Mouse (Mus musculus) embryo, embryonic 11.5 days (tissue): ENCODE measurements at regions not wholly inside any gene's neighbourhood (a gene's known extent, or its start where the extent isn't known, plus 50 kb on each side); places are given as distances from the start of the nearest gene placed in this dataset.

Experiments used
- DNase-seq: peaks from one replicate; pipeline ENCODE4 v3.0.0-alpha.2; 2012; ENCODE audit warnings: low read depth, low spot score

- no peak for DNase-seq
Measured at GRCm38 (mm10) chr8:36363291-36363690, 597.7 kb downstream of the Gm19410 start.

- no peak for DNase-seq
Measured at GRCm38 (mm10) chr8:36364567-36365231, 599.1 kb downstream of the Gm19410 start.

GRCm38 (mm10) chr8:36365945-36366344, 600.4 kb downstream of the Gm19410 start:
- DNase-seq = no peak

GRCm38 (mm10) chr8:36376579-36377350, 611.2 kb downstream of the Gm19410 start:
- no peak for DNase-seq

GRCm38 (mm10) chr8:36394487-36394886, 598.9 kb upstream of the AI429214 start:
- no peak for DNase-seq

- no peak for DNase-seq
Measured at GRCm38 (mm10) chr8:36396493-36396892, 596.9 kb upstream of the AI429214 start.

GRCm38 (mm10) chr8:36406706-36407105, 586.7 kb upstream of the AI429214 start:
- no peak for DNase-seq
